ENCODE assay signal across 10 mouse cellular contexts in genomic region chr11:96620660-96621059, GRCm38 (mm10).
DNase-seq lines count a peak whose midpoint lies in the region; ATAC-seq lines count a peak whose summit lies in the region.
"Had no signal": no experiment of that assay in that cellular context is flagged by ENCODE, and none has a peak within 500 bp of the region (broad histone marks: within the 10 kb centered on the region; RNA-seq: fewer than 3 reads in every experiment).

No protein-coding gene starts in this region.

- H3K4me3 ChIP-seq in midbrain, embryonic 14.5 days (replicated peaks; ENCODE audit: low read depth, low read length) = no peak overlapping the region
- no peak overlapping the region for H3K4me3 ChIP-seq in midbrain, embryonic 10.5 days
- H3K4me3 ChIP-seq in kidney, embryonic 15.5 days (replicated peaks) = no peak overlapping the region
- no peak overlapping the region for H3K4me3 ChIP-seq in forebrain, embryonic 10.5 days
- H3K4me3 ChIP-seq in midbrain, embryonic 16.5 days (ENCODE audit: low read depth, low read length) = no peak overlapping the region
- H3K4me3 ChIP-seq: erythroblast, embryonic 14.5 days; liver, embryonic 12.5 days had no signal

- H3K27ac ChIP-seq in midbrain, embryonic 14.5 days (replicated peaks; ENCODE audit: low read depth, low read length) = no peak overlapping the region
- H3K27ac ChIP-seq in midbrain, embryonic 10.5 days (replicated peaks) = no peak overlapping the region
- peak overlapping the region; percentile 15 for H3K27ac ChIP-seq in kidney, embryonic 15.5 days
- no peak overlapping the region for H3K27ac ChIP-seq in forebrain, embryonic 10.5 days
- no peak overlapping the region for H3K27ac ChIP-seq in midbrain, embryonic 16.5 days (ENCODE audit: low read length)
- H3K27ac ChIP-seq: liver, embryonic 12.5 days had no signal

- no peak overlapping the region for H3K4me2 ChIP-seq in midbrain, embryonic 14.5 days (ENCODE audit: low read length)
- H3K4me2 ChIP-seq in kidney, embryonic 15.5 days = peak overlapping the region; percentile 34
- H3K4me2 ChIP-seq in midbrain, embryonic 16.5 days (ENCODE audit: low read length) = no peak overlapping the region
- H3K4me2 ChIP-seq: liver, embryonic 12.5 days had no signal

- ATAC-seq in midbrain, embryonic 14.5 days (ENCODE audit: low FRiP score, low TSS enrichment) = no peak
- no peak for ATAC-seq in kidney, embryonic 15.5 days (replicated peaks; ENCODE audit: low FRiP score)
- no peak for ATAC-seq in midbrain, embryonic 16.5 days
- ATAC-seq: liver, embryonic 12.5 days had no signal

- H3K9me3 ChIP-seq in midbrain, embryonic 14.5 days (ENCODE audit: control insufficient read depth, low read length) = no peaks in the 10 kb centered on the region
- no peaks in the 10 kb centered on the region for H3K9me3 ChIP-seq in midbrain, embryonic 10.5 days (replicated peaks)
- H3K9me3 ChIP-seq in kidney, embryonic 15.5 days (replicated peaks) = no peaks in the 10 kb centered on the region
- no peaks in the 10 kb centered on the region for H3K9me3 ChIP-seq in forebrain, embryonic 10.5 days
- H3K9me3 ChIP-seq in midbrain, embryonic 16.5 days (replicated peaks; ENCODE audit: control insufficient read depth, low read length, poor library complexity, severe bottlenecking) = no peaks in the 10 kb centered on the region
- H3K9me3 ChIP-seq: liver, embryonic 12.5 days had no signal

- H3K27me3 ChIP-seq in midbrain, embryonic 14.5 days (ENCODE audit: control insufficient read depth, insufficient read depth, low read length) = no peaks in the 10 kb centered on the region; the same call in 1 of the 2 replicates
- peaks cover 14% of the 10 kb centered on the region; the same call in 1 of the 2 replicates for H3K27me3 ChIP-seq in midbrain, embryonic 10.5 days (ENCODE audit: low read depth, poor library complexity, severe bottlenecking)
- no peaks in the 10 kb centered on the region for H3K27me3 ChIP-seq in kidney, embryonic 15.5 days
- H3K27me3 ChIP-seq in forebrain, embryonic 10.5 days (ENCODE audit: poor library complexity, severe bottlenecking) = peaks cover 38% of the 10 kb centered on the region
- peaks cover 4% of the 10 kb centered on the region for H3K27me3 ChIP-seq in midbrain, embryonic 16.5 days (ENCODE audit: control insufficient read depth, insufficient read depth, low read depth, low read length)

- 62% methylated on average over 11 of the region's 11 CpGs for WGBS in midbrain, embryonic 14.5 days
- 73% methylated on average over 11 of the region's 11 CpGs for WGBS in midbrain, embryonic 10.5 days
- 46% methylated on average over 11 of the region's 11 CpGs for WGBS in kidney, embryonic 15.5 days
- 66% methylated on average over 11 of the region's 11 CpGs for WGBS in forebrain, embryonic 10.5 days
- 69% methylated on average over 11 of the region's 11 CpGs for WGBS in midbrain, embryonic 16.5 days

- peaks cover 18% of the 10 kb centered on the region; the same call in 1 of the 2 replicates for H3K4me1 ChIP-seq in midbrain, embryonic 14.5 days (ENCODE audit: control insufficient read depth, insufficient read depth, low read length)
- H3K4me1 ChIP-seq in midbrain, embryonic 10.5 days = peaks cover 32% of the 10 kb centered on the region
- H3K4me1 ChIP-seq in kidney, embryonic 15.5 days = peaks cover 40% of the 10 kb centered on the region
- H3K4me1 ChIP-seq in forebrain, embryonic 10.5 days = peaks cover 31% of the 10 kb centered on the region
- peaks cover 15% of the 10 kb centered on the region for H3K4me1 ChIP-seq in midbrain, embryonic 16.5 days (ENCODE audit: control insufficient read depth, insufficient read depth, low read length)
- H3K4me1 ChIP-seq: liver, embryonic 12.5 days had no signal

- DNase-seq in adrenal gland, postnatal 10 days = peak; percentile 18
- no peak for DNase-seq in adrenal gland, adult 8-10 months
- DNase-seq in midbrain, embryonic 14.5 days = peak; percentile 18
- DNase-seq in midbrain, embryonic 10.5 days (ENCODE audit: low spot score) = no peak
- no peak for DNase-seq in forebrain, embryonic 10.5 days (ENCODE audit: extremely low spot score, low spot score)
- no peak for DNase-seq in testis, postnatal 10 days (ENCODE audit: low spot score)

- H3K9ac ChIP-seq in midbrain, embryonic 14.5 days (replicated peaks; ENCODE audit: low read length) = no peak overlapping the region
- no peak overlapping the region for H3K9ac ChIP-seq in kidney, embryonic 15.5 days
- H3K9ac ChIP-seq in midbrain, embryonic 16.5 days (ENCODE audit: low read depth, low read length) = no peak overlapping the region
- H3K9ac ChIP-seq: liver, embryonic 12.5 days had no signal

- no peaks in the 10 kb centered on the region for H3K36me3 ChIP-seq in midbrain, embryonic 14.5 days (ENCODE audit: control insufficient read depth, insufficient read depth, low read length)
- H3K36me3 ChIP-seq in midbrain, embryonic 10.5 days = no peaks in the 10 kb centered on the region
- H3K36me3 ChIP-seq in kidney, embryonic 15.5 days = no peaks in the 10 kb centered on the region
- no peaks in the 10 kb centered on the region for H3K36me3 ChIP-seq in forebrain, embryonic 10.5 days (replicated peaks)
- H3K36me3 ChIP-seq in midbrain, embryonic 16.5 days (ENCODE audit: control insufficient read depth, insufficient read depth, low read length) = no peaks in the 10 kb centered on the region
- H3K36me3 ChIP-seq: liver, embryonic 12.5 days had no signal

Comparison
In these comparisons a context has a peak if more than half of its experiments do, and no peak if none do; other contexts are left out.
1. DNase-seq: peak in adrenal gland, postnatal 10 days (single experiment) and midbrain, embryonic 14.5 days (single experiment); none in adrenal gland, adult 8-10 months (single experiment), midbrain, embryonic 10.5 days (single experiment), forebrain, embryonic 10.5 days (single experiment) and testis, postnatal 10 days (single experiment).